Mouse (Mus musculus): ENCODE data around the gene Ube2i.

Gene Ube2i

DNA sequence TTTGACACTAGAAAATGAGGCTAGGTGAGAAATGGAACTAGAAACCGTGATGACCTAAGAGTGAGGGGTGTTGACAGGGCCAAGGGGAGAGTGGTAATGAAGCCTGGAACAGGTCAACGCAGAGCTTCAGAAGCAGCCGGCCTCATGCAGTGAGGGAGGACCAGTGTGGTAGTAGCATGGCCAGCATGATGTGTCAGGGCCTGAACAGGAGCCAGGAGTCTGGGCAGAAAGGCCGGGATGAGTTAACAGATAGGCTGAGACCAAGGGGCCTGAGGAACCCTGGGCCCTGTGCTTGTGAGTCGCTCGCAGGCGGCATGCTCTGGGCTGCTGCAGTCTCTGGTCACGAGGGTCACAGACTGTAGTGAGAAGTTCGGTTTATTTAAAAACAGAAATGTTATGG, 55.5 kb downstream of the Ube2i start:
- no peak for DNase-seq (ENCODE audit: low spot score)

DNA sequence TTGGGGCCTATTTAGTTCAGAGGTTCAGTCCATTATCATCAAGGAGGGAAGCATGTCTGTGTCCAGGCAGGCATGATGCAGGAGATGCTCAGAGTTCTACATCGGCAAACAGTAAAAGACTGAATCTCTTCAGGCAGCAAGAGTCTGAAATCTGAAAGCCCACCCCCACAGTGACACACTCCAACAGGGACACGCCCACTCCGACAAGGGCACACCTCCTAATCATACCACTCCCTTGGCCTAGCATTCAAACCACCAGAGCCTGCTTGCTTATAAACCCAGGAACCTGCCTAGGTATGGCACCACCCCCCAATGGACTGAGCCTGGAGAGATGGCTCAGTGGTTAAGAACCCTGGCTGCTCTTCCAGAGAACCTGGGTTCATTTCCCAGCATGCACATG, 59.0 kb downstream of the Ube2i start:
- no peak for DNase-seq (ENCODE audit: low spot score)
